Mouse (Mus musculus) CD4-positive, CD25-positive, alpha-beta regulatory T cell (primary cell): ENCODE data around the gene Hcst. TPM values are rescaled to one million over a fixed set of nuclear protein-coding genes. Genes with fewer than 3 reads are reported as not detected.

Experiments
- polyA plus RNA-seq: library from polyadenylated mRNA; unstranded; fragments of 100-300 nt; shearing (Covaris generic); gene quantifications from one replicate; pipeline ENCODE4 v1.2.1, GENCODE M21; 2017

The Hcst gene
- 409 TPM for polyA plus RNA-seq

GRCm38 (mm10) chr7:30419561-30420499 is at the start of gene Hcst:
TSS of gene Hcst (minus strand) at chr7:30419854.

GRCm38 (mm10) chr7:30457629-30458330 is 38.1 kb upstream of the Hcst start, which contains the start of the genes Kirrel2 and Nphs1:
TSS of gene Kirrel2 (minus strand) at chr7:30457690.
TSS of gene Nphs1 (plus strand) at chr7:30458315.

GRCm38 (mm10) chr7:30444971-30445751 is 25.5 kb upstream of the Hcst start, which contains the start of gene Aplp1:
TSS of gene Aplp1 (minus strand) at chr7:30445535.

GRCm38 (mm10) chr7:30421175-30421889 is 1.7 kb upstream of the Hcst start, which contains the start of gene Nfkbid:
TSS of gene Nfkbid (plus strand) at chr7:30421732.

GRCm38 (mm10) chr7:30413596-30413995 is 6.1 kb downstream of the Hcst start, which contains the start of gene Tyrobp:
TSS of gene Tyrobp (plus strand) at chr7:30413760.

Other genes starting within 250 kb of the Hcst start
- 0.49 TPM for gene Cox7a1, start 235.7 kb downstream of the Hcst start, polyA plus RNA-seq
- gene Capns1, start 221.0 kb downstream of the Hcst start, polyA plus RNA-seq = 72.0 TPM
- 55.5 TPM for gene Polr2i, start 187.9 kb downstream of the Hcst start, polyA plus RNA-seq
- gene Tbcb, start 187.6 kb downstream of the Hcst start, polyA plus RNA-seq = 105 TPM
- gene Ovol3, start 184.1 kb downstream of the Hcst start, polyA plus RNA-seq = not detected
- 0.39 TPM for gene Thap8, start 139.8 kb downstream of the Hcst start, polyA plus RNA-seq
- 5.4 TPM for gene Wdr62, start 139.4 kb downstream of the Hcst start, polyA plus RNA-seq
- gene Clip3, start 128.1 kb downstream of the Hcst start, polyA plus RNA-seq = 3.3 TPM
- gene Alkbh6, start 111.1 kb downstream of the Hcst start, polyA plus RNA-seq = 168 TPM
- gene Syne4, start 105.0 kb downstream of the Hcst start, polyA plus RNA-seq = 15.5 TPM
- not detected for gene E130208F15Rik, start 98.1 kb downstream of the Hcst start, polyA plus RNA-seq
- gene Sdhaf1, start 96.0 kb downstream of the Hcst start, polyA plus RNA-seq = 64.6 TPM
- gene Lrfn3, start 57.1 kb downstream of the Hcst start, polyA plus RNA-seq = not detected
- 5.5 TPM for gene Tyrobp, start 6.1 kb downstream of the Hcst start, polyA plus RNA-seq
- 99.8 TPM for gene Nfkbid, start 1.9 kb upstream of the Hcst start, polyA plus RNA-seq
- 17.8 TPM for gene Aplp1, start 25.7 kb upstream of the Hcst start, polyA plus RNA-seq
- gene Kirrel2, start 37.8 kb upstream of the Hcst start, polyA plus RNA-seq = not detected
- not detected for gene Nphs1, start 38.5 kb upstream of the Hcst start, polyA plus RNA-seq
- gene Prodh2, start 73.8 kb upstream of the Hcst start, polyA plus RNA-seq = not detected
- gene Arhgap33, start 115.2 kb upstream of the Hcst start, polyA plus RNA-seq = 1.2 TPM
- gene Hspb6, start 132.3 kb upstream of the Hcst start, polyA plus RNA-seq = 4.2 TPM
- 9.9 TPM for gene Proser3, start 132.4 kb upstream of the Hcst start, polyA plus RNA-seq
- gene Lin37, start 140.0 kb upstream of the Hcst start, polyA plus RNA-seq = 89.4 TPM
- gene U2af1l4, start 143.4 kb upstream of the Hcst start, polyA plus RNA-seq = 47.2 TPM
- gene Gm49396, start 143.5 kb upstream of the Hcst start, polyA plus RNA-seq = 86.6 TPM
- gene Psenen, start 143.8 kb upstream of the Hcst start, polyA plus RNA-seq = 217 TPM
- gene Igflr1, start 145.6 kb upstream of the Hcst start, polyA plus RNA-seq = 150 TPM
- gene Kmt2b, start 168.9 kb upstream of the Hcst start, polyA plus RNA-seq = 15.9 TPM
- 11.7 TPM for gene Zbtb32, start 179.1 kb upstream of the Hcst start, polyA plus RNA-seq
- gene Upk1a, start 193.0 kb upstream of the Hcst start, polyA plus RNA-seq = 0.83 TPM
- 581 TPM for gene Cox6b1, start 206.3 kb upstream of the Hcst start, polyA plus RNA-seq
- not detected for gene Etv2, start 216.0 kb upstream of the Hcst start, polyA plus RNA-seq
- 204 TPM for gene Rbm42, start 230.5 kb upstream of the Hcst start, polyA plus RNA-seq
- 37.3 TPM for gene Haus5, start 245.1 kb upstream of the Hcst start, polyA plus RNA-seq